Mouse (Mus musculus) limb, embryonic 12.5 days (tissue): ENCODE data around the gene Krtap9-1. TPM values are rescaled to one million over a fixed set of nuclear protein-coding genes. Genes with fewer than 3 reads are reported as not detected.

ENCODE experiments used
- polyA plus RNA-seq: library from polyadenylated mRNA; unstranded; fragments of >200 nt; fragmentation: Nextera tagmentation; extraction: Ambion mirVana; gene quantifications from 2 replicates; pipeline ENCODE4 v1.2.1, GENCODE M21; 2016

The Krtap9-1 gene
- polyA plus RNA-seq, 1 experiment from 2014 or later = not detected

Other genes with a start within 250 kb of the Krtap9-1 start
- gene Krtap4-1, start 245.2 kb upstream of the Krtap9-1 start, polyA plus RNA-seq = not detected in 2 replicates
- gene Krtap4-2, start 238.3 kb upstream of the Krtap9-1 start, polyA plus RNA-seq = not detected in 2 replicates
- not detected in 2 replicates for gene Krtap4-7, start 229.3 kb upstream of the Krtap9-1 start, polyA plus RNA-seq
- not detected in 2 replicates for gene Gm11555, start 223.2 kb upstream of the Krtap9-1 start, polyA plus RNA-seq
- not detected in 2 replicates for gene Gm11563, start 214.4 kb upstream of the Krtap9-1 start, polyA plus RNA-seq
- gene Krtap4-6, start 207.4 kb upstream of the Krtap9-1 start, polyA plus RNA-seq = not detected in 2 replicates
- not detected in 2 replicates for gene Gm14190, start 182.6 kb upstream of the Krtap9-1 start, polyA plus RNA-seq
- not detected in 2 replicates for gene Gm14180, start 139.1 kb upstream of the Krtap9-1 start, polyA plus RNA-seq
- not detected in 2 replicates for gene Gm11595, start 100.5 kb upstream of the Krtap9-1 start, polyA plus RNA-seq
- gene Krtap4-8, start 92.7 kb upstream of the Krtap9-1 start, polyA plus RNA-seq = not detected in 2 replicates
- gene Krtap4-9, start 88.2 kb upstream of the Krtap9-1 start, polyA plus RNA-seq = not detected in 2 replicates
- gene Gm11596, start 79.9 kb upstream of the Krtap9-1 start, polyA plus RNA-seq = not detected in 2 replicates
- not detected in 2 replicates for gene Gm11569, start 74.5 kb upstream of the Krtap9-1 start, polyA plus RNA-seq
- gene Gm11554, start 68.9 kb upstream of the Krtap9-1 start, polyA plus RNA-seq = not detected in 2 replicates
- gene Krtap4-13, start 63.5 kb upstream of the Krtap9-1 start, polyA plus RNA-seq = not detected in 2 replicates
- not detected in 2 replicates for gene Gm11564, start 57.7 kb upstream of the Krtap9-1 start, polyA plus RNA-seq
- gene 2300003K06Rik, start 35.3 kb upstream of the Krtap9-1 start, polyA plus RNA-seq = not detected in 2 replicates
- gene Krtap4-16, start 21.8 kb upstream of the Krtap9-1 start, polyA plus RNA-seq = not detected in 2 replicates
- not detected in 2 replicates for gene Gm11568, start 15.5 kb upstream of the Krtap9-1 start, polyA plus RNA-seq
- gene Gm11559, start 8.9 kb upstream of the Krtap9-1 start, polyA plus RNA-seq = not detected in 2 replicates
- not detected in 2 replicates for gene Gm11567, start 5.8 kb downstream of the Krtap9-1 start, polyA plus RNA-seq
- gene Krtap31-1, start 34.5 kb downstream of the Krtap9-1 start, polyA plus RNA-seq = not detected in 2 replicates
- gene Gm11565, start 41.4 kb downstream of the Krtap9-1 start, polyA plus RNA-seq = not detected in 2 replicates
- not detected in 2 replicates for gene Krtap31-2, start 62.9 kb downstream of the Krtap9-1 start, polyA plus RNA-seq
- gene Krtap9-5, start 75.1 kb downstream of the Krtap9-1 start, polyA plus RNA-seq = not detected in 2 replicates
- gene Krtap29-1, start 105.7 kb downstream of the Krtap9-1 start, polyA plus RNA-seq = not detected in 2 replicates
- gene Krtap16-1, start 113.2 kb downstream of the Krtap9-1 start, polyA plus RNA-seq = not detected in 2 replicates
- gene Krtap17-1, start 120.6 kb downstream of the Krtap9-1 start, polyA plus RNA-seq = 1.4 and 1.9 TPM in 2 replicates
- not detected in 2 replicates for gene Krt33a, start 142.8 kb downstream of the Krtap9-1 start, polyA plus RNA-seq
- gene Krt33b, start 156.5 kb downstream of the Krtap9-1 start, polyA plus RNA-seq = 0.18 and 0.27 TPM in 2 replicates
- not detected in 2 replicates for gene Krt34, start 168.2 kb downstream of the Krtap9-1 start, polyA plus RNA-seq
- not detected in 2 replicates for gene Krt31, start 177.2 kb downstream of the Krtap9-1 start, polyA plus RNA-seq
- not detected in 2 replicates for gene Krt32, start 214.8 kb downstream of the Krtap9-1 start, polyA plus RNA-seq
- 0.28 and 0.70 TPM in 2 replicates for gene Krt35, start 222.9 kb downstream of the Krtap9-1 start, polyA plus RNA-seq
- 0.13 and 0.16 TPM in 2 replicates for gene Krt36, start 232.2 kb downstream of the Krtap9-1 start, polyA plus RNA-seq
- gene Krt13, start 248.2 kb downstream of the Krtap9-1 start, polyA plus RNA-seq = not detected in 2 replicates